Mouse (Mus musculus) lung, postnatal 4 days (tissue): ENCODE data around the gene Slc35d3.
A peak's percentile ranks its signal among the peaks of the same experiment; 100 is the strongest.

Experiments used
- DNase-seq, 2 experiments: peaks; one replicate each; pipeline ENCODE4 v3.0.0; 2021

Gene Slc35d3

DNA sequence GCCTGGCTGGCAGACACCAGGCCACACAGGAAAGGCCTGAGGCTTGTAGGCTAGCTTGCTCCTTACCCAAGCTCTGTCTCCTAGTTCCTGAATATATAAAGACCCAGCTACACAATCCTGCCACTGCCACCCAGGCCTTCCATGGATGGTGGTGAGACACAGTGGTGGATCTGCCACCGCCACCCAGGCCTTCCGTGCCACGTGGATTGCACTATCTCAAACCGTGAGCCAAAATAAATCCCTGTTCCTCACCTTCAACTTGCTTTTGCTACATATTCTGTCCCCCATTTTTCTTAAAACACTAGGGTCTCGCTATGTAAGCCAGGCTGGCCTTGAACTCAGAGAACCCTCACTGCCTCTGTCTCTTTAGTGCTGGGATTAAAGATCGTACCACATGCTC, 17.0 kb downstream of the Slc35d3 start:
- no peak for DNase-seq

DNA sequence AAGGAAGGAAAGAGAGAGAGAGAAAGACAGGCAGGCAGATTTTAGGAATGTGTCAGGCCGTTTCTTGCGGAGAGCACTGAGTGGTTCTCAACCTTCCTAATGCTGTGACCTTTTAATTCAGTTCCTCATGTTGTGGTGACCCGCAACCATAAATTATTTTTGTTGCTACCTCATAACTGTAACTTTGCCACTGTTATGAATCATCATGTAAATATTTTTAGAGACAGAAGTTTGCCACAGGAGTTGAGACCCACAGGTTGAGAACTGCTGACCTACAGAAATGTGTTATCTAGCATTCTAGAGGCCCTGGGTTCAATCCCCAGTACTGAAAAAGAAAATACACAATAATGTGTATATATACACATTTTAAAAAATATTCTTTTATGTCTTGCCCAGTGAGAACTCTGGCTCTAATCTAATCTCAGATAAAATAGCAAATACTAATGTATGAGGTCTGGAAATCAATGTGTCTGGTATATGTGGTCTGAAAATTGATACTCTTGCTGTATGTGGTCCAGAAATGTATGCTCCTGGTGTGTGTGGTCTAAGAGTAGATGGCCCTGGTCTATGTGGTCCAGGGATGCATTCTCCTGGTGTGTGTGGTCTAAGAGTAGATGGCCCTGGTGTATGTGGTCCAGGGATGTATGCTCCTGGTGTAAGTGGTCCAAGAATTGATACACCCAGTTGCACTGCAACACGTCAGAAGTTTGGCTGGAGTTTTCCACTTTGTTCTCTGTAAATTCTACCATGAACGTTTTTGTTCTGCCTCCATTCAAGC, 20.0 kb downstream of the Slc35d3 start:
- no peak for DNase-seq

DNA sequence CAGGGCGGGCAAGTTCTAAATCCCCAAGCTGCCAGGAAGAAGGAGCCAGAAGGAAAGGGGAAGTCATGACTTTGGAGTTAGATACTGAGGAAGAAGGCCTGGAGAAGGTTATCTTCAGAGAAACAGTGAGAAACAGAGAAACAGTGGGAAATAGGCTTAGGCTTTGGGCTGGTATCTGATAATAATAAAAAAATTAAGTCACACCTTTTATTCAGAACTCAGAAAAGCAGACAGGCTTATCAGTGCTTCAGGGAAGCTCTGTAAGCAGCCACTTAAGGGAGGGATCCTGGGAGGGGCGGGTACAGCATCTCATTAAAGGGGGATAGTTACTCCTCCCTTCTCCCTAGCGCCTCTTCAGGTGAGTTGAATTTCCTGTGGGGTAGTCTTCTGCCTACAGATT, 30.3 kb downstream of the Slc35d3 start:
- no peak for DNase-seq

DNA sequence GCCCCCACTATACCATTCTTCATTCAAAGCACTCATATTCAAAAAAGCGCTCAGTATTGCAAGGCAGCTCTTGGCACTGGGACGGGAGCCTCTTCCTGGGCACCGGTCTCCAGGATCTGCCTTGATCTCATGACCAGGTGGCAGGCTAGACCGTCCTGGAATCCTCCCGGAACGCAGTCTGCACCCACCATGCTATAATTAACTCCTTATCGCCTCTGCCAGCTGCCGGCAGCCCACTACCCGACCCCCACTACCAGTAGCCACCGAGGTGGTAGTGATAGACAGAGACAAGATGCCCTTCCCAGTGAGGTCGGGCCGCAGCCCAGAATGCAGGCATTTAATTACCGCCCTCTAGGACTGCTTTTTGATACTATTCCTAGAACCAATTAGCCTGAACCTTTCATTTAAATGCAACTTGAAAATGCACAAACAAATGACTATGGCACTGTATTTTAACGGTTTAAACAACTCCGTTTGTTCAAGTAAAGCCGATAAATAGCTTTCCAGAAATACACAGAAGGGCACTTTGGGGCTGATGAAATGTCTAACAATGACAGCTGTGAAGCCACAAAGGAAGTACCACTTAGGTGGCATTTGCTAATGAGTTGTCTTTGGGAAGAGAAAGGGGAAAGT, 32.4 kb downstream of the Slc35d3 start:
- no peak for DNase-seq

DNA sequence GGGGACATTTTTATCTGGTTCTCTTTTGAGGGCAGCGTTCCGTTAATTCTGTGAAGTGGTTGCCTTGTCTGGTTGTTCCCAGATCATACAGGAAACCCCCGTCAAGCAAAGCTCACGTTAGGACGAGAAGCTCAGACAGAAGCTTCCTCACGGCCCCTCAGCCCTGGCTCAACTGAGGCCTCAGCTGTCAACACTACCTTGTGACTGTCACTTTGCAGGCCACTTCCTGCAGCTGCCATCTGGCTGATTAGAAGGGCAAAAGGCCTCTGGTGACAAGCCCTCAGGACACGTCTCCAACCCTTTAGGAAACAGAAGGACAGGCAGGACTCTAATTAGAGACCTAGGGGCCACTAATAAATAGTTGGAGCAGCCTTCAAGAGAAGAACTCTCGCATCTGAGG, 35.9 kb downstream of the Slc35d3 start:
- no peak for DNase-seq

DNA sequence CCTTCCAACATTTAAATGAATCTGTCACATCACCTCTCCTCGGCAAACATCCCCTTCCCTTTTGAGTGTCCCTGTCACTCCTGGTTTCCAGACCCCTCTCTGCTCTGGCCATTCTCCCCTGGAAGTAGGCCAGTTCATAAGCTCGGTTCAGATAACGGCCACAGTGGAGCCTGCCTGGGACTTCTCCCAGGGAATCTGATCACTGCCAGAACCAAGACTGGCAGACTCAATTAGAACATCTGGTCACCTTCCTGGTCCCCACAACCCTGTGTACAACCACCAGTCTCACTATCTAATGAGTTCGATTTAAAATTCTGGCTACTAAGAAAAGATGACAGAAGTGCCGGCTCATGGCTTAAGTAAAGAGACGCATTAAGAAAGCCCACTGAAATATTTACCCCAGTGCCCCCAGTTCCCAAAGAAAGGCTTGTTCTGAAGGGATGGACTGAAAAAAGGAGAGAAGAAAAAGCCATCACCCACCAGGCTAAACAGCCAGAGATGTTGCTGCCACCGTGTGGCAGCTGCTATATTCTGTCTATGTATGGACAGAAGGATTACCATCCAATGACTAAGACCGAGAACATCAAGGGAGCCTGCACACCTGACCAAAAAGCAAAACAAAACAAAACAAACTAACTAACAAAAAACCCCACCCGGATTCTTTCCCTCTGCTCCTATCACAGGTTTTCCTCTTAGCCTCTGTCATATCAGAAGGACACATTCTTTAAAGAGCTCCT, 39.7 kb downstream of the Slc35d3 start:
- peak in 1 of 2 experiments; percentile 21 for DNase-seq

DNA sequence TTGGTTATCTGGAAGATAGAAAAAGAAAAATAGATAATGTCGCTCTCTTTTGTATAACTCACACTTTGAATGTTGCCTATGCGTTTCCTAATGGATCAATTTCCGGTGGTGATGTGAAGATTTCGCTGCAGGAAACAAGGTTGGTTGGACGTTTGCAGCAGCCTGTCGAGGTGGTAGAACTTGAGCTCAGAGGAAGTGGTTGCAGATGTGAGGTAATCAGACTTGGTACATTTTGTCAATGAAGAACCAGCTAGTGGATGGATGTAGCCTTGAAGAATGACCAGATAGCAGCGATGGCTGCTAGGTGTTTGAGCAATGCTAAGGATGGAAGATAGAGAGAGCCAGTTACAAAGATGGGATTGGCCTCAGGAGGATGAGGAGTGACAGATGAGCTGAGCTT, 46.5 kb downstream of the Slc35d3 start:
- DNase-seq, result no peak

DNA sequence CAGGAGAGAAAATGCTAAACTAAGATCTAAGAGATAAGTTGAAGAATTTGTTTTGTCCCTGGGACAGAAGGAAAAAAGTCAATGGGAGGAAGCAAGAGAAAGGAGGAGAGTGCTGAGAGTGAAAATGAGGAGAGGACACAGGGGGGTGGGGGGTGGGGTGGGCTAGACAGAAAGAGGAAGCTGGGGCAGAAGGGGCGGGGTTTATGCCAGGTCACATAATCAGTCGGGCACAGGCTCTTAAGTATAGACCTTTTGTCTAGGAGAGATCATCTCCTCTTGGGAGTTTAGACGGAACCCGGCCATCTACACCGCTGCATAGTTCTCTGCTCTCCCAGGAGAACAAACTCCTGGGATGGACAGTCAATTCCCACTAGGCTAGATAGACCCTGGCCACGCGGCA, 48.3 kb downstream of the Slc35d3 start:
- DNase-seq, result no peak
